ENCODE assay signal across 15 mouse cellular contexts in the genomic region with DNA sequence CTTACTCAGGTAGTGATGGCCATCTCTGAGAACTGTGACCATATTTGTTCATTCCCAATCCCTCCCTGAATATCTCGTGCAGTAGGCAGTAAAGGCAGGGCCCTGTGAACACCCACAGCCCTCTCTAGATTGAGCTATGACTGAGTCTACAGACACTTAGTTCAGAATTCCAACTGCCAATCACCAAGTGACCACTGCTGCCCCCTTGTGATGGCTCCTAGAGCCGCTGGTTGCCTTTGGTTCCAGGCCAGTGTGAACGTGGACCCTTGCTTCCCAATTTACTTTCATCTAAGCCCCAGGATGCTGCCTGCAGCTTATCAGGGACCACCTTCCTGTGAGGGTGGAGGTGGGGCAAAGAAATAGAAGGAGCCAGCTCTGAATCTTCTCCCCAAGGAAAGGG.
DNase-seq lines count a peak whose midpoint lies in the region; ATAC-seq and TF ChIP-seq lines count a peak whose summit lies in the region.
"Had no signal": no experiment of that assay in that cellular context is flagged by ENCODE, and none has a peak within 500 bp of the region (broad histone marks: within the 10 kb centered on the region; RNA-seq: fewer than 3 reads in every experiment).

No protein-coding gene starts in this region.

- H3K4me3 ChIP-seq in intestine, postnatal 0 days (ENCODE audit: low read depth, low read length), result no peak overlapping the region
- no peak overlapping the region for H3K4me3 ChIP-seq in intestine, embryonic 16.5 days (ENCODE audit: low read length)
- H3K4me3 ChIP-seq in midbrain, embryonic 10.5 days, result no peak overlapping the region
- no peak overlapping the region for H3K4me3 ChIP-seq in midbrain, embryonic 11.5 days (ENCODE audit: low read depth, low read length)
- H3K4me3 ChIP-seq: embryonic facial prominence, embryonic 12.5 days; kidney, embryonic 15.5 days; limb, embryonic 13.5 days; myocyte had no signal

- peak; percentile 56 for TF ChIP-seq CTCF in intestine, postnatal 0 days (IDR thresholded peaks at IDR 0.05; ENCODE audit: low read depth)
- peak; percentile 30 for TF ChIP-seq CTCF in Patski (IDR thresholded peaks at IDR 0.05)

- no peak for ATAC-seq in intestine, postnatal 0 days
- no peak for ATAC-seq in intestine, embryonic 16.5 days
- ATAC-seq in midbrain, embryonic 11.5 days (ENCODE audit: low FRiP score), result no peak
- ATAC-seq in Patski, result no peak
- peak; percentile 61; the same call in 1 of the 2 replicates for ATAC-seq in erythroid progenitor cell, adult 5-6 weeks (replicated peaks; ENCODE audit: low FRiP score, poor library complexity, severe bottlenecking)

- POLR2A ChIA-PET in Patski (lab: Charles Lee), result no interaction called here

- 45% methylated on average over 3 of the region's 3 CpGs for WGBS in intestine, postnatal 0 days
- 31% methylated on average over 3 of the region's 3 CpGs for whole genome bisulfite sequencing in intestine, embryonic 16.5 days
- 30% methylated on average over 3 of the region's 3 CpGs for WGBS in midbrain, embryonic 10.5 days
- 23% methylated on average over 3 of the region's 3 CpGs for WGBS in midbrain, embryonic 11.5 days

- no peaks in the 10 kb centered on the region for H3K27me3 ChIP-seq in intestine, postnatal 0 days (replicated peaks; ENCODE audit: control insufficient read depth, insufficient read depth, low read length)
- H3K27me3 ChIP-seq in intestine, embryonic 16.5 days (replicated peaks; ENCODE audit: control insufficient read depth, insufficient read depth, low read length), result no peaks in the 10 kb centered on the region
- H3K27me3 ChIP-seq in midbrain, embryonic 10.5 days (ENCODE audit: low read depth, poor library complexity, severe bottlenecking), result no peaks in the 10 kb centered on the region
- H3K27me3 ChIP-seq in midbrain, embryonic 11.5 days (ENCODE audit: control insufficient read depth, insufficient read depth, low read length), result no peaks in the 10 kb centered on the region
- no peaks in the 10 kb centered on the region for H3K27me3 ChIP-seq in Patski
- H3K27me3 ChIP-seq: embryonic facial prominence, embryonic 12.5 days; kidney, embryonic 15.5 days; limb, embryonic 13.5 days had no signal

- no peak overlapping the region for H3K4me2 ChIP-seq in intestine, postnatal 0 days (replicated peaks; ENCODE audit: low read depth)
- no peak overlapping the region for H3K4me2 ChIP-seq in intestine, embryonic 16.5 days (ENCODE audit: low read depth, low read length)
- H3K4me2 ChIP-seq in midbrain, embryonic 11.5 days, result no peak overlapping the region
- H3K4me2 ChIP-seq: embryonic facial prominence, embryonic 12.5 days; kidney, embryonic 15.5 days; limb, embryonic 13.5 days had no signal

- H3K9ac ChIP-seq in intestine, postnatal 0 days (ENCODE audit: low read depth, low read length), result no peak overlapping the region
- no peak overlapping the region for H3K9ac ChIP-seq in intestine, embryonic 16.5 days (ENCODE audit: low read depth, low read length)
- H3K9ac ChIP-seq in midbrain, embryonic 11.5 days (ENCODE audit: low read length), result no peak overlapping the region
- H3K9ac ChIP-seq: embryonic facial prominence, embryonic 12.5 days; kidney, embryonic 15.5 days; limb, embryonic 13.5 days had no signal

- no peak for DNase-seq in midbrain, embryonic 10.5 days (ENCODE audit: low spot score)
- DNase-seq in midbrain, embryonic 11.5 days (ENCODE audit: low spot score, missing footprints), result no peak
- DNase-seq in Patski (ENCODE audit: low read depth, low spot score), result no peak
- DNase-seq in cerebellum, postnatal 14 days, result no peak
- no peak for DNase-seq in kidney, adult 18-20 months
- DNase-seq: adrenal gland, postnatal 14 days; heart, postnatal 4 days; thymus, adult 18-20 months had no signal

- CTCF ChIA-PET in Patski (lab: Charles Lee), result no interaction called here

- H3K9me3 ChIP-seq in intestine, postnatal 0 days (ENCODE audit: control insufficient read depth), result no peaks in the 10 kb centered on the region
- no peaks in the 10 kb centered on the region for H3K9me3 ChIP-seq in intestine, embryonic 16.5 days (ENCODE audit: control insufficient read depth, low read length)
- no peaks in the 10 kb centered on the region for H3K9me3 ChIP-seq in midbrain, embryonic 10.5 days (replicated peaks)
- H3K9me3 ChIP-seq in midbrain, embryonic 11.5 days (ENCODE audit: control insufficient read depth, low read length), result no peaks in the 10 kb centered on the region
- H3K9me3 ChIP-seq: embryonic facial prominence, embryonic 12.5 days; kidney, embryonic 15.5 days; limb, embryonic 13.5 days had no signal

- no peaks in the 10 kb centered on the region for H3K4me1 ChIP-seq in intestine, postnatal 0 days (replicated peaks; ENCODE audit: control insufficient read depth, insufficient read depth, low read length)
- no peaks in the 10 kb centered on the region for H3K4me1 ChIP-seq in intestine, embryonic 16.5 days (ENCODE audit: control insufficient read depth, insufficient read depth, low read length)
- H3K4me1 ChIP-seq in midbrain, embryonic 10.5 days, result peaks cover 8% of the 10 kb centered on the region
- no peaks in the 10 kb centered on the region for H3K4me1 ChIP-seq in midbrain, embryonic 11.5 days (ENCODE audit: control insufficient read depth, insufficient read depth, low read length)
- H3K4me1 ChIP-seq: embryonic facial prominence, embryonic 12.5 days; kidney, embryonic 15.5 days; limb, embryonic 13.5 days had no signal

- no peaks in the 10 kb centered on the region for H3K36me3 ChIP-seq in intestine, postnatal 0 days (ENCODE audit: control insufficient read depth, insufficient read depth)
- no peaks in the 10 kb centered on the region for H3K36me3 ChIP-seq in intestine, embryonic 16.5 days (ENCODE audit: control insufficient read depth, insufficient read depth, low read length)
- no peaks in the 10 kb centered on the region for H3K36me3 ChIP-seq in midbrain, embryonic 10.5 days
- H3K36me3 ChIP-seq in midbrain, embryonic 11.5 days (ENCODE audit: control insufficient read depth, insufficient read depth, low read length), result no peaks in the 10 kb centered on the region
- H3K36me3 ChIP-seq: embryonic facial prominence, embryonic 12.5 days; kidney, embryonic 15.5 days; limb, embryonic 13.5 days had no signal

- H3K27ac ChIP-seq in intestine, postnatal 0 days (ENCODE audit: low read depth, low read length), result no peak overlapping the region
- H3K27ac ChIP-seq in intestine, embryonic 16.5 days (ENCODE audit: low read length), result no peak overlapping the region
- 0 out of 2 replicates have a peak overlapping the region, but pooled peaks have one; percentile 46 for H3K27ac ChIP-seq in midbrain, embryonic 10.5 days (replicated peaks)
- no peak overlapping the region for H3K27ac ChIP-seq in midbrain, embryonic 11.5 days (ENCODE audit: low read depth, low read length)
- H3K27ac ChIP-seq: embryonic facial prominence, embryonic 12.5 days; kidney, embryonic 15.5 days; limb, embryonic 13.5 days had no signal

- in situ Hi-C loops in Patski (cut with MboI; ENCODE audit: low pct_unique_long_range_greater_than_20kb), result no loop called here
